ENCODE assay signal across 23 mouse cellular contexts in the genomic region with DNA sequence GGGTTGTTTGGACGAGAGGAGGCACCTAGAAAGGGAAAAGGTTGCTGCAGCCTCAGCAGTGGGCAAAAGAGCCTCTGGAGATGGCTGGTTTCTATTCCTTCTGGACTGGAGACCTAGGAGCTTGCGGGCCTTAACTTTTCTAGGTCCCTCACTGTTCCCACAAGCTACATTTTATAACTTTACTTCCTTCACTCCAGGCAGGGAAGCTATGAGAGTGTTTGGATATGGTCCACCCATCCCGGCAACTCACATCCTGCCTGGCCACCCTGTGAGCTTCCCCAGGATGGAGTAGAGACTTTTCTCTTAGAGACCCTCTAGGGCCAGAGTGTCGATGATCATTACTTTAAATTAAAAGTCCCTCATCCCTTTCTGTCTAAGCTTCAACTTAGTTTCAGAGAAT. TPM values are rescaled to one million over a fixed set of nuclear protein-coding genes. Genes with fewer than 3 reads are reported as not detected.
A peak's percentile ranks its signal among the peaks of the same experiment; 100 is the strongest.
DNase-seq lines count a peak whose midpoint lies in the region; ATAC-seq lines count a peak whose summit lies in the region.
"Had no signal": no experiment of that assay in that cellular context is flagged by ENCODE, and none has a peak within 500 bp of the region (broad histone marks: within the 10 kb centered on the region; RNA-seq: fewer than 3 reads in every experiment).

No protein-coding gene starts in this region.

- no peaks in the 10 kb centered on the region for H3K9me3 ChIP-seq in forebrain, embryonic 10.5 days
- H3K9me3 ChIP-seq in forebrain, embryonic 13.5 days (replicated peaks) = no peaks in the 10 kb centered on the region
- no peaks in the 10 kb centered on the region for H3K9me3 ChIP-seq in midbrain, embryonic 10.5 days (replicated peaks)
- no peaks in the 10 kb centered on the region for H3K9me3 ChIP-seq in midbrain, embryonic 15.5 days
- H3K9me3 ChIP-seq in neural tube, embryonic 15.5 days (replicated peaks) = no peaks in the 10 kb centered on the region
- H3K9me3 ChIP-seq: forebrain, embryonic 15.5 days; heart, embryonic 10.5 days; heart, embryonic 13.5 days; hindbrain, embryonic 15.5 days had no signal

- no peak overlapping the region for H3K4me2 ChIP-seq in forebrain, embryonic 13.5 days
- H3K4me2 ChIP-seq in midbrain, embryonic 15.5 days = no peak overlapping the region
- H3K4me2 ChIP-seq in neural tube, embryonic 15.5 days = no peak overlapping the region
- H3K4me2 ChIP-seq: forebrain, embryonic 15.5 days; hindbrain, embryonic 15.5 days had no signal

- ATAC-seq in forebrain, embryonic 13.5 days = no peak
- ATAC-seq in midbrain, embryonic 15.5 days (replicated peaks) = no peak
- no peak for ATAC-seq in neural tube, embryonic 15.5 days (ENCODE audit: low FRiP score)
- ATAC-seq: CD4-positive, CD25-positive, alpha-beta regulatory T cell, adult 4 months; forebrain, embryonic 15.5 days had no signal

- no peak overlapping the region for H3K4me3 ChIP-seq in forebrain, embryonic 10.5 days
- no peak overlapping the region for H3K4me3 ChIP-seq in forebrain, embryonic 13.5 days
- peak overlapping the region; percentile 50 for H3K4me3 ChIP-seq in midbrain, embryonic 10.5 days
- H3K4me3 ChIP-seq in midbrain, embryonic 15.5 days = no peak overlapping the region
- H3K4me3 ChIP-seq in neural tube, embryonic 15.5 days (replicated peaks) = no peak overlapping the region
- H3K4me3 ChIP-seq: forebrain, embryonic 15.5 days; heart, adult 2 months; heart, embryonic 13.5 days; hindbrain, embryonic 15.5 days had no signal

- 0% methylated on average over 4 of the region's 4 CpGs for WGBS in forebrain, embryonic 10.5 days
- WGBS in forebrain, embryonic 13.5 days = 2% methylated on average over 4 of the region's 4 CpGs
- 0% methylated on average over 4 of the region's 4 CpGs for WGBS in midbrain, embryonic 10.5 days
- WGBS in midbrain, embryonic 15.5 days = 7% methylated on average over 4 of the region's 4 CpGs
- 6% methylated on average over 4 of the region's 4 CpGs for WGBS in neural tube, embryonic 15.5 days

- peaks cover 100% of the 10 kb centered on the region for H3K27me3 ChIP-seq in forebrain, embryonic 10.5 days (ENCODE audit: poor library complexity, severe bottlenecking)
- H3K27me3 ChIP-seq in forebrain, embryonic 13.5 days = peaks cover 100% of the 10 kb centered on the region
- peaks cover 100% of the 10 kb centered on the region for H3K27me3 ChIP-seq in midbrain, embryonic 10.5 days (ENCODE audit: low read depth, poor library complexity, severe bottlenecking)
- peaks cover 95% of the 10 kb centered on the region for H3K27me3 ChIP-seq in midbrain, embryonic 15.5 days (replicated peaks)
- H3K27me3 ChIP-seq in neural tube, embryonic 15.5 days (replicated peaks) = peaks cover 95% of the 10 kb centered on the region

- H3K9ac ChIP-seq in forebrain, embryonic 13.5 days = no peak overlapping the region
- H3K9ac ChIP-seq in midbrain, embryonic 15.5 days = no peak overlapping the region
- H3K9ac ChIP-seq in neural tube, embryonic 15.5 days (replicated peaks) = no peak overlapping the region
- H3K9ac ChIP-seq: forebrain, embryonic 15.5 days; heart, embryonic 13.5 days; hindbrain, embryonic 15.5 days had no signal

- H3K36me3 ChIP-seq in forebrain, embryonic 10.5 days (replicated peaks) = no peaks in the 10 kb centered on the region
- no peaks in the 10 kb centered on the region for H3K36me3 ChIP-seq in forebrain, embryonic 13.5 days (ENCODE audit: poor library complexity, severe bottlenecking)
- no peaks in the 10 kb centered on the region for H3K36me3 ChIP-seq in midbrain, embryonic 10.5 days
- H3K36me3 ChIP-seq in midbrain, embryonic 15.5 days (replicated peaks) = no peaks in the 10 kb centered on the region
- no peaks in the 10 kb centered on the region for H3K36me3 ChIP-seq in neural tube, embryonic 15.5 days
- H3K36me3 ChIP-seq: forebrain, embryonic 15.5 days; heart, embryonic 10.5 days; heart, embryonic 13.5 days; hindbrain, embryonic 15.5 days had no signal

- peaks cover 10% of the 10 kb centered on the region; the same call in 1 of the 2 replicates for H3K4me1 ChIP-seq in forebrain, embryonic 10.5 days
- H3K4me1 ChIP-seq in forebrain, embryonic 13.5 days = no peaks in the 10 kb centered on the region
- H3K4me1 ChIP-seq in midbrain, embryonic 10.5 days = peaks cover 28% of the 10 kb centered on the region
- H3K4me1 ChIP-seq in midbrain, embryonic 15.5 days = no peaks in the 10 kb centered on the region
- H3K4me1 ChIP-seq in neural tube, embryonic 15.5 days = peaks cover 3% of the 10 kb centered on the region; the same call in 1 of the 2 replicates
- H3K4me1 ChIP-seq: forebrain, embryonic 15.5 days had no signal

- no peak overlapping the region for H3K27ac ChIP-seq in forebrain, embryonic 10.5 days
- H3K27ac ChIP-seq in forebrain, embryonic 13.5 days = no peak overlapping the region
- peak overlapping the region; percentile 88 for H3K27ac ChIP-seq in midbrain, embryonic 10.5 days (replicated peaks)
- no peak overlapping the region for H3K27ac ChIP-seq in midbrain, embryonic 15.5 days
- no peak overlapping the region for H3K27ac ChIP-seq in neural tube, embryonic 15.5 days (replicated peaks)
- H3K27ac ChIP-seq: forebrain, embryonic 15.5 days; heart, adult 2 months; heart, embryonic 10.5 days; heart, embryonic 13.5 days; hindbrain, embryonic 15.5 days had no signal

- peak; percentile 15 for DNase-seq in forebrain, embryonic 10.5 days (ENCODE audit: extremely low spot score, low spot score)
- no peak for DNase-seq in midbrain, embryonic 10.5 days (ENCODE audit: low spot score)
- DNase-seq in neural tube, embryonic 10.5 days (ENCODE audit: extremely low spot score, low spot score) = peak; percentile 22
- no peak for DNase-seq in B cell, adult 2 months
- DNase-seq: adrenal gland, adult 2 months; adrenal gland, postnatal 14 days; cerebellum, adult 11 months; cerebellum, adult 2 months; cerebellum, adult 9-11 months; cerebellum, postnatal 25 days; gastrocnemius, postnatal 36 days; heart, adult 2 months; heart, postnatal 14 days; heart, postnatal 4 days had no signal

RNA-seq across cellular contexts. Expression of gene En1, which starts 13.3 kb away (rescaled TPM):
- 0.10 TPM in 2 replicates for polyA plus RNA-seq in forebrain, embryonic 10.5 days (2016; fragmentation: Nextera tagmentation; extraction: Ambion mirVana)
- polyA plus RNA-seq in forebrain, embryonic 13.5 days (2015; fragmentation: Nextera tagmentation; extraction: Ambion mirVana) = 0.13 TPM in 1 of 2 replicates, not detected in the other
- polyA plus RNA-seq in midbrain, embryonic 10.5 days (2016; fragmentation: Nextera tagmentation; extraction: Ambion mirVana) = 5.2 and 5.6 TPM in 2 replicates
- 9.3 and 12.5 TPM in 2 replicates for polyA plus RNA-seq in midbrain, embryonic 15.5 days (2015; fragmentation: Nextera tagmentation; extraction: Ambion mirVana)
- 1.0 and 1.2 TPM in 2 replicates for polyA plus RNA-seq in neural tube, embryonic 15.5 days (2015; fragmentation: Nextera tagmentation; extraction: Ambion mirVana)
- polyA plus RNA-seq: CD4-positive, CD25-positive, alpha-beta regulatory T cell, adult 4 months; forebrain, embryonic 15.5 days; heart, adult 2 months; heart, embryonic 13.5 days; intestine, embryonic 14.5 days had no signal

Comparison
In these comparisons a context has a peak if more than half of its experiments do, and no peak if none do; other contexts are left out.
1. DNase-seq: peak in forebrain, embryonic 10.5 days (single experiment) and neural tube, embryonic 10.5 days (single experiment); none in midbrain, embryonic 10.5 days (single experiment) and B cell, adult 2 months (0 of 2).